Mouse (Mus musculus): ENCODE measurements around the gene Evc2.

GRCm38 (mm10) chr5:37343962-37344361 lies 5.7 kb downstream of the Evc2 start:
- TF ChIP-seq CTCF (IDR thresholded peaks at IDR 0.05; ENCODE audit: low read depth, low read length) (no peak), POLR2A (IDR thresholded peaks at IDR 0.05; ENCODE audit: borderline replicate concordance, low read depth, low read length) (no peak)
